Comparison of ENCODE assay signal across 9 mouse cellular contexts in the genomic region with DNA sequence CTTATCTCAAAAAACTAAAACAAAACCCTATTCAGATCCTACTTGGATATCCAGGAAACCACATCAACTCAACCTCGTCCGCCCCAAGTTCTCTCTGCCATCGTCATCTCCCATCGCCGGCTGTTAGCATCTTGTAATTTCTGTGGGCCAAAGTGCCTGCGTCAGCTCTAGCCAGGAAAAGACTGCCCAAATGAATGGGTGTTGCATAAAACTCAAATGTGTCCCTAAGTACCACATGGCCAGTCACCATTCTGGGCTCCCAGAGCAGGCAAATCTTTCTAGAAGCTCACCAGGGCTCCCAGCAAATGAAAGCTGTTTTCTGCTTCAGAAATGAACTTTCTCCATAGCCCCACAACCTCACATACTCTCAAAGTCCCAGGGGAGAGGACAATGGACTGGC. TPM values are rescaled to one million over a fixed set of nuclear protein-coding genes. Genes with fewer than 3 reads are reported as not detected.
DNase-seq lines count a peak whose midpoint lies in the region; ATAC-seq and TF ChIP-seq lines count a peak whose summit lies in the region.
"Had no signal": no experiment of that assay in that cellular context is flagged by ENCODE, and none has a peak within 500 bp of the region (broad histone marks: within the 10 kb centered on the region; RNA-seq: fewer than 3 reads in every experiment).

No protein-coding gene starts in this region.

- no peak overlapping the region for H3K27ac ChIP-seq in lung, embryonic 14.5 days (ENCODE audit: low read depth)
- 0 out of 2 replicates have a peak overlapping the region, but pooled peaks have one; percentile 13 for H3K27ac ChIP-seq in forebrain, embryonic 16.5 days (ENCODE audit: low read length)
- H3K27ac ChIP-seq in neural tube, embryonic 15.5 days (replicated peaks): peak overlapping the region; percentile 82
- H3K27ac ChIP-seq: macrophage had no signal

- no peak for ATAC-seq in lung, embryonic 14.5 days (ENCODE audit: insufficient read depth)
- no peak for ATAC-seq in forebrain, embryonic 16.5 days
- no peak for ATAC-seq in neural tube, embryonic 15.5 days (ENCODE audit: low FRiP score)

- TF ChIP-seq CTCF in lung, embryonic 14.5 days (IDR thresholded peaks at IDR 0.05; ENCODE audit: low read depth): no peak

- intact Hi-C loops in gastrocnemius, postnatal 14 days (cut with DNase I; ENCODE audit: low total_unique reads): no loop called here

- no peaks in the 10 kb centered on the region for H3K9me3 ChIP-seq in lung, embryonic 14.5 days (ENCODE audit: low read depth, low read length)
- H3K9me3 ChIP-seq in forebrain, embryonic 16.5 days (ENCODE audit: control insufficient read depth, low read length): no peaks in the 10 kb centered on the region
- H3K9me3 ChIP-seq in neural tube, embryonic 15.5 days (replicated peaks): no peaks in the 10 kb centered on the region

- H3K4me3 ChIP-seq in lung, embryonic 14.5 days (ENCODE audit: low read depth, low read length): peak overlapping the region; percentile 94; the same call in 1 of the 2 replicates
- peak overlapping the region; percentile 90 for H3K4me3 ChIP-seq in forebrain, embryonic 16.5 days (replicated peaks; ENCODE audit: low read length)
- peak overlapping the region; percentile 89 for H3K4me3 ChIP-seq in neural tube, embryonic 15.5 days (replicated peaks)

- no peak for DNase-seq in lung, embryonic 14.5 days
- no peak for DNase-seq in lung, postnatal 36 days
- peak; percentile 41 for DNase-seq in kidney, postnatal 14 days
- no peak for DNase-seq in embryo, embryonic 11 days
- DNase-seq in gastrocnemius, postnatal 14 days: no peak
- DNase-seq in urinary bladder, adult 18-20 months (ENCODE audit: low spot score in 2 of 2): no peak

- 0 out of 2 replicates have a peak, but pooled peaks cover 3% of the 10 kb centered on the region for H3K36me3 ChIP-seq in lung, embryonic 14.5 days (ENCODE audit: insufficient read depth)
- no peaks in the 10 kb centered on the region for H3K36me3 ChIP-seq in forebrain, embryonic 16.5 days (ENCODE audit: control insufficient read depth, insufficient read depth)
- no peaks in the 10 kb centered on the region for H3K36me3 ChIP-seq in neural tube, embryonic 15.5 days

- H3K27me3 ChIP-seq in lung, embryonic 14.5 days (ENCODE audit: insufficient read depth, low read length): no peaks in the 10 kb centered on the region
- no peaks in the 10 kb centered on the region for H3K27me3 ChIP-seq in forebrain, embryonic 16.5 days (replicated peaks; ENCODE audit: control insufficient read depth, insufficient read depth, low read length)
- H3K27me3 ChIP-seq in neural tube, embryonic 15.5 days (replicated peaks): no peaks in the 10 kb centered on the region

- no peak overlapping the region for H3K9ac ChIP-seq in lung, embryonic 14.5 days
- peak overlapping the region; percentile 91 for H3K9ac ChIP-seq in forebrain, embryonic 16.5 days (replicated peaks; ENCODE audit: low read depth, low read length)
- peak overlapping the region; percentile 98 for H3K9ac ChIP-seq in neural tube, embryonic 15.5 days (replicated peaks)

- peak overlapping the region; percentile 73 for H3K4me2 ChIP-seq in lung, embryonic 14.5 days
- H3K4me2 ChIP-seq in forebrain, embryonic 16.5 days (ENCODE audit: low read length): peak overlapping the region; percentile 85
- peak overlapping the region; percentile 81 for H3K4me2 ChIP-seq in neural tube, embryonic 15.5 days

- H3K4me1 ChIP-seq in lung, embryonic 14.5 days (ENCODE audit: insufficient read depth): peaks cover 49% of the 10 kb centered on the region
- peaks cover 71% of the 10 kb centered on the region for H3K4me1 ChIP-seq in forebrain, embryonic 16.5 days (replicated peaks; ENCODE audit: control insufficient read depth, insufficient read depth, low read length)
- H3K4me1 ChIP-seq in neural tube, embryonic 15.5 days: peaks cover 86% of the 10 kb centered on the region

- WGBS in lung, embryonic 14.5 days: 60% methylated on average over 6 of the region's 6 CpGs
- WGBS in forebrain, embryonic 16.5 days: 56% methylated on average over 6 of the region's 6 CpGs
- WGBS in neural tube, embryonic 15.5 days: 62% methylated on average over 6 of the region's 6 CpGs

RNA-seq across cellular contexts. Expression of a gene that starts 2.1 kb away (rescaled TPM):
- polyA plus RNA-seq in lung, embryonic 14.5 days (2014; fragmentation: Nextera tagmentation; extraction: Ambion mirVana): 54.5 and 56.3 TPM in 2 replicates
- polyA plus RNA-seq in forebrain, embryonic 16.5 days (2015; fragmentation: Nextera tagmentation; extraction: Ambion mirVana): 45.9 and 52.5 TPM in 2 replicates
- polyA plus RNA-seq in neural tube, embryonic 15.5 days (2015; fragmentation: Nextera tagmentation; extraction: Ambion mirVana): 41.5 and 42.8 TPM in 2 replicates
- 10 to 100 TPM; 15.5 to 17.4 TPM for total RNA-seq in gastrocnemius, postnatal 14 days (2021)

RNA-seq across cellular contexts. Expression of a gene that starts 50.7 kb away (rescaled TPM):
- polyA plus RNA-seq in lung, embryonic 14.5 days (2014; fragmentation: Nextera tagmentation; extraction: Ambion mirVana): not detected in 2 replicates
- polyA plus RNA-seq in forebrain, embryonic 16.5 days (2015; fragmentation: Nextera tagmentation; extraction: Ambion mirVana): not detected in 2 replicates
- 25.6 TPM in 1 of 2 replicates, not detected in the other for polyA plus RNA-seq in neural tube, embryonic 15.5 days (2015; fragmentation: Nextera tagmentation; extraction: Ambion mirVana)
- total RNA-seq in gastrocnemius, postnatal 14 days (2021): under 1 TPM in 1 of 2 experiments, not detected in 1; 0.44 TPM
- polyA plus RNA-seq: macrophage had no signal
